Mouse (Mus musculus): ENCODE measurements around the gene Gpr3.

Gpr3 gene

DNA sequence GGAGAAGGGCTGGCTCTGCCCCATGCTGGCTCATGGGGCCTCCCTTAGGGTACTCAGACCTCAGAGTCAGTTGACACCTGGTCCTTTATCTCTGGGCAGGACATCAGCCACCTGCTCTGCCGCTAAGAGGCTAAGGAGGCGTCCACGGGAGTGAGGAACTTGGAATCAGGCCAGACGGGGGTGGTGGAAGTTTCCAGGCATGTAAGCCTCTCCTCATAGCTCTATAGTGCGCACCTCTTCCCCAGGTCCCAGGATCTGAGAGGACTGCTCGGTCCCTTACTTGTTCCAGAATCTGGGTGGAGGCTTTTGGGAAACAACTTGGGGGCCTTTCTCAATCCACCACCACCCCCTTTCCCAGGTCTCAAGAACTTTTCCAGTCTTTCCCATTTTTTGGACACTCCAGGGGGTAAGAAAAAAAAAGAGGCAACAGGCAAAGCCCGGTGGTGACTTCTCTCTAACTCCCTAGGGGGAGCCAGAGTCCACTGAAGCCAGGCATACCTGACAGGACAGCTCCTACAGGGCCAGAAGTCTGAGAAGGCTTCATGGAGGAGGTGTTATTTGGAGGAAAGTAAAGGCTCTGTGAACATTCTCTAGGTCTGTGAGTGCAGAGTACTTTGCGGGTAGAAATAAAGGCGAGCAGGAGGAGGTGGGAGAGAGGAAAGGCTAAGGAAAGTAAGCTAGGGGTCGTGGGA lies 21.1 kb upstream of the Gpr3 start:
- DNase-seq (ENCODE audit: extremely low read depth, low read depth), result no peak

DNA sequence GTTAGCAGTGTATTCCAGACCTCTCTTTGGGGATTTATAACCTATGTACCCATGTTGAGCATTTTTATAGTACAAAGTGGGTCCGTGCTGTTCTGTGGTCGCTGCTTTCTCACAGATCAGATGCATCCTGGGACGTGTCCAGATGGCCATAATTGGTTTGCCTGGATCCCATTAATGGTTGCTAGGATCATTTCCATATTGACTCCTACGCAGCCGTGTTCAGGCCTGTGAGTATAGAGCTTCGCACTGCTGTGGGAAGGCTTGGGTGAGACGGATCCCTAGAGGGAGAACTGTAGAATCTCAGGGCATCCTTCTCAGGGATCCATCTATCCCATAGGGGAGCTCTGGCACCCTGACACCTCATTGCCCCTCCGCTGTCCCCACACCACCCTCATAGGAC lies 17.2 kb upstream of the Gpr3 start:
- no peak for DNase-seq (ENCODE audit: extremely low read depth, low read depth)

DNA sequence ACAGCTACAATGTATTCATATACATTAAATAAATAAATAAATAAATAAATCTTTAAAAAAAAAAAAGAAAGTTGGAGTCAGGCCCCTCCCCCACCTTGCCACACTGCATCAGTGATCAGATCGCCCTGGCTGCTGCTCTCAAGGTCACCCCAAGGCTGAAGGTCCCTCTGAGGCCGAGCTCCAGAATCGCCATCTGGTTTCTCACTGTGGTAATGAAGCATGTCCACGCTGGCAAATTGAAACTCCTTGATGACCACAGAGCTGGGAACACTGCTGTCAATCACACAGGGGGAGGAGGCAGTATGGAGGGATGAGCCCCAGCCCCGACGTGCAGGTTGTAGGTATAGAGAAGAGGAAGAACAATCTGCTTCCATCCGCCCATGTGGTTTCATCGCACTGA lies 15.3 kb upstream of the Gpr3 start:
- DNase-seq (ENCODE audit: extremely low read depth, low read depth), result no peak

DNA sequence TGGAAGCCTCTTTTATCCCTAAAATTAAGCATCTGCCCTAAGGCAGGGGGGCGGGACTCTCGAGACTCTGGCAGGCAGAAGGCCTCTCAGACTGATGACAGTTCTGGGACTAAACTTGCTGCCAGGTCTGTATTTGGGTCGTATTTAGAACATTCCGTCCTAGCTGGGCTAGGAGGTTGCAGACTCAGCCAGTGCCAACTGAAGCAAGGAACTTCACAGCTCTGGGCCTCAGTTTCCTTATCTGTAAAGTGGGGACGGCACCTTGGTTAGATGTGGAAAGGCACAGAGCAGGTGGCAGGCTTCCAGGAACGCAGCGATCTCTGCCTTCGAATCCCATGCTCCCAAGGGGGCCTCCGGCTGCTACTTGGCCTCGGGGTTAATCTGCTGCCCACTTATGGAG lies 13.7 kb upstream of the Gpr3 start:
- no peak for DNase-seq (ENCODE audit: extremely low read depth, low read depth)

DNA sequence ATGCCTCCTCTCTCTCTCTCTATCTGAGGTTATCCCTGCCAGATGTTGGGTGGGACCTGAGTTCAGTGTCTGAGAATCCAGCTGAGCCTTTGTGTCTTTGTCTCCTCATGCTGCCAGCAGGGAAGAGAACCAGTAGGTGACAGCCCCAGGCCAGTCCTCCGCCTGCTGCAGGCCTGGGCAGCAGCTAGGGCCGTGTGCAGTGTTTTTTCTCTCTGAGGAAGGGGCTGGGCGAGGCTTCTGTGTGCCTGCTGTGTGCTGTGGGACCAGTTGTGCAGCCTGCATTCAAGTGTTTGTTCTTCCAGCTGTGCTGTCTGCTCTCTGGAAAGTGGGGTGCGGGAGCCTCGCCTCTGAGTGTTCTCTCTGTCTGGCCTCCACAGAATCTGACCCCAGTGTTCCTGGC lies 11.5 kb upstream of the Gpr3 start:
- no peak for DNase-seq (ENCODE audit: extremely low read depth, low read depth)

DNA sequence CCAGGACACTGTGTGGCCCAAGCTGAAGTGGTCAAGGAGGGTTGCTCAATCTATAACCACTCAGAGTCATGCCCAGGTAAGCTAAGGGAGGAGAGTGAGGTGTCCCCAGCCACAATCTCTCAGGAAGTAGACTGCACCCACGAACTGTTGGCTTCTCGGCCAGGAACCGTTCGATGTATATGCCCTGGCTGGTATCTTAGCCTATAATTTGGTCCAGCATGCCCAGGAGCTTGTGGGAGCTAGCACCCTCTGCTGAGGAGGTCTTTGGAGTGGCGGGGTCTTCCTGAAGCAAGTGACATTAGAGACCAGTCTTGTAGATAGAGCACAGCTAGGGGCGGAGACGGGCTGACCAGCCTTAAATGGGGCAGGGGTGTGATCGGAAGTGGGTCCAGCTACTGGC lies 9.4 kb upstream of the Gpr3 start:
- DNase-seq (ENCODE audit: extremely low read depth, low read depth), result no peak

DNA sequence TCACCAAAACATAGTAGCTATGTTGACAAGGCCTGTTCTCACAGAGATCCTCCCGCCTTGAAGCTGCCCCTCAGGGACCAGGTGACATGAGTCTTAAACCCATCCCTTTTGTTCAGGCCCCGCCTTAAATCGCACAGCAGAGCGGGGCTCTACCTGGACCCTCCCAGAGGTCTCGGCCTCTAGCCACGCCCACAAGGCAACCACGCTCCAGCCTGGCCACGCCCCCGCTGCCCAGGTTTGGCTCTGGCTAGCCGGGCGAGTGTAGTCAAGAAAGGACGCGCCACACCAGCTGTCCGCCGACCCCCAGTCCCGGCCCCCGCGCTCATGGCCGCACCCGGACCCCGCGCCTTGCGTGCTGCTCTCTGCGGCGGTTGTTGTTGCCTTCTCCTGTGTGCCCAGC lies 8.3 kb upstream of the Gpr3 start:
- no peak for DNase-seq (ENCODE audit: extremely low read depth, low read depth)

DNA sequence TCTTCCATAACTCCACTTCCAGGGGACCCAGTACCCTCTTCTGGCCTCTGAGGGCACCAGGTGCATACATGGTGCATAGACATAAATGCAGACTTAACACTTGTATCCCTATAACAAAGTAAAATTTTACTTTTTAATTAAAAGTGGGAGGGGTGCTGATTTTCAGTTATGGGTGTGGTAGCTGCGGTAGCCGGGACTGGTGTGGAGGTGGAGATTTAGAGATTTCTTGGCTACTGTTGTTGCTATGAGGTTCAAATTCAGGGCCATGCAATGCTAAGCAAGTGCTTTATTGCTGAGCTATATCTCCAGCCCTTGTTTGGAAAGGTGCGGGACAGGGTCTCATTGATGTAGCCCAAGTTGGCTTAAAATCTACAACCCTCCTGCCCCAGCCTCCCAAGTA lies 6.4 kb upstream of the Gpr3 start:
- no peak for DNase-seq (ENCODE audit: extremely low read depth, low read depth)

DNA sequence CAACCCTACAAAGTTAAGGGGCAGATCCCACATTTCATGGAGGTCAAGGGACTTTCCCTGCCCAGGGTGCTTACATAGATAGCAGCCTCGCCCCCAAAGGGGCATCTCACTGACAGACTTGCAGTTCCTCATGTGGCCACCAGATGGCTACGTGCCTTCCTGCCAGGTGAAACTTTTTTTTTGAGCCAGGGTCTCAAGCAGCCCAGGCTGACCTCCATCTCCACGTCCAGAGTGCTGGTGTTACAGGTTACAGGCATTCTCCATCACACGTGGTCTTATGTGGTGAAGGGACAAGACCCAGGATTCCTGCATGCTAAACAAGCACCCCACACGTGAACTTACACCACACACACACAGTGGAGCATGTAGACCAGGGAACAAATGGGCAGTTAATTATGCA lies 5.3 kb upstream of the Gpr3 start:
- peak; percentile 29 for DNase-seq (ENCODE audit: extremely low read depth, low read depth)

DNA sequence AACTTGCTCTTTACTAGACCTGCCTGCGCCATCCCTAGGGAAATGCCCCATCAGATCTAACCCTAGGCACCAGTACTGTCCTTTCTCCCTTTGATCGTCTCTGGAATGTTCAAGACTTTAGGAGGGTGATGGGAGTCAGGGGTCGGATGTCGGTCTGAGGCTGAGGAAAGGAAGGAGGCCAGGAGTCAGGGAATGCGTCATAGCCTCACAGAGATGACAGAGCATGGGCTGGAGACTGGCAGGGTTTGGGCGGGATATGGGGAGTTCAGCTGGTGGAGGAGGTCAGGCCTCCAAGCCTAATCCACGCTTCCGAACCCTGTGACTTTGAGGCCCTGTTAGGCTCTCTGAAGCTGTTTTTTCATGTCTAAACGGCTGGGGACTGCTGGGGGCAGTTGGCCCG lies 1.3 kb upstream of the Gpr3 start:
- no peak for DNase-seq (ENCODE audit: extremely low read depth, low read depth)

DNA sequence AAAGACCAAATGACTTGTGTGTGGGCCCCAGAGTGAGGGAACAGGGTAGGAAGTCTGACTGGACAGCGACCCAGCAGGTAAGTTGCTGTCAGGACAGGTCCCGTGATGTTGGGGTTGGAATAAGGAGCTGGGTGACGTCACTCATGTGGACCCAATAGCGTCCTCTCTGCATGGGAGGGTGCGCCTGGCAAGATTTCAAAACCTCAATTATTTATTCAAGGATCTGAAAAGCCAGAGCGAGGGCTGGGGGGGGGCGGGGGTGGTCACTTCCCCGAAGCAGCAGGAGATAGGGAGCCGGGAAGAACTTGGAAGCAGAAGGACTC lies 893 bp upstream of the Gpr3 start:
- no peak for DNase-seq (ENCODE audit: extremely low read depth, low read depth)

DNA sequence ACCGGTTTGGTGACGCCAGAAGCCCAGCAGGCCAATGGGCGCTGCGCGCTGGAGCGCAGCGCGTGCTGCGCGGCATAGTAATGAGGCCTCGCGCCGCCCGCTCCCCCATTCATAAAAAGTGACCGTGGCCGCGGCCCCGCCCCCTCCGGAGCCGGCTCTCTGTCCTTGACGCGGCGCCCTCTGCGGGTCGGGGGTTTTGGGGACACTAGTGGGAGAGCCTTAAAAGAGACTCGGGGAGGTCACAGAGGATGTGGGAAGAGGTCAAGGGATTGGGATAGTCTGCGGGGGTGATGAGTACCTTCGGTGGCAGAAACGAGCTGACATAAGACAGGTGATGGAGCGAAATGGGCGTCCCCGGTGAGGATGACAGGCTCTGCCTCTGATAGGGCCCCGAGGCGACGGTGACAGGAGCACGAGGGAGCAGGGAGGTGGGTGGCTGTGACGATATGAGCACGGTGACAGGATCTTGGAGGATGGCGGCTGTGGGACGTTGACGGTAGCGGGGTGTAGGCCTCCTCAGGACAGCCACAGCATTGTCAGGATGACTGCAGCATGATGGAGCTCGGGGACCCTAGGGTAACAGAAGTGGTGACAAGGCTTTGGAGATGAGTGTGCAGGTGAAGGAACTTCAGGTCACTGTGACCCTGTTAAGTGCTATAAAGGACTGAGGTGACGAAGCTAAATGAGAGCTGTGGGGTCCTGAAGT lies 379 bp upstream of the Gpr3 start:
- DNase-seq (ENCODE audit: extremely low read depth, low read depth), result peak; percentile 58

DNA sequence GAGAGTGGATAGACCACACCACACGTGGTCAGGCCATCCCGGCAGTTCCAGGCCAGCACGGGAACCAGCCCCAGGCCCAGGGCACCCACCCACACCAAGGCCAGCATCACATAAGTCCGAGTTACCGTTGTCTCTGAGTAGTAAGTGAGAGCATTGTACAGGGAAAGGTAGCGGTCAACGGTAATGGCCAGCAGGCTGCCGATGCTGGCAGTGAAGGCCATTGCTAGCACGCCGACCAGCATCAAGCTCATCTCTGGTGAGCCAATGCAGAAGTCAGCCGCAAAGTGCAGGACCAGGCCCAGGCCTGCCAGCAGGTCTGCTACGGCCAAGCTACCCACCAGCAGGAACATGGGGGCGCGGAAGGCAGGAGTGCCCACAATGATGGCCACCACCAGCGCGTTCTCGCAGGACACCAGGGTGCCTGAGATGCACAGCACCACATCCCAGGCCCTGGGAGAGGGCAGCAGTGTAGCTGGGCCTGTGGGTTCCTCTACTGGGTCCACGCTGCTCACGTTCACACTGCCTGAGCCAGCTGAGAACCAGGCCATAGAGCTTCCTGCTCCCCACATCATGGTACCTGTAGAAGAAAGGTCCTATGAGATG lies 1.4 kb downstream of the Gpr3 start:
- DNase-seq (ENCODE audit: extremely low read depth, low read depth), result no peak

DNA sequence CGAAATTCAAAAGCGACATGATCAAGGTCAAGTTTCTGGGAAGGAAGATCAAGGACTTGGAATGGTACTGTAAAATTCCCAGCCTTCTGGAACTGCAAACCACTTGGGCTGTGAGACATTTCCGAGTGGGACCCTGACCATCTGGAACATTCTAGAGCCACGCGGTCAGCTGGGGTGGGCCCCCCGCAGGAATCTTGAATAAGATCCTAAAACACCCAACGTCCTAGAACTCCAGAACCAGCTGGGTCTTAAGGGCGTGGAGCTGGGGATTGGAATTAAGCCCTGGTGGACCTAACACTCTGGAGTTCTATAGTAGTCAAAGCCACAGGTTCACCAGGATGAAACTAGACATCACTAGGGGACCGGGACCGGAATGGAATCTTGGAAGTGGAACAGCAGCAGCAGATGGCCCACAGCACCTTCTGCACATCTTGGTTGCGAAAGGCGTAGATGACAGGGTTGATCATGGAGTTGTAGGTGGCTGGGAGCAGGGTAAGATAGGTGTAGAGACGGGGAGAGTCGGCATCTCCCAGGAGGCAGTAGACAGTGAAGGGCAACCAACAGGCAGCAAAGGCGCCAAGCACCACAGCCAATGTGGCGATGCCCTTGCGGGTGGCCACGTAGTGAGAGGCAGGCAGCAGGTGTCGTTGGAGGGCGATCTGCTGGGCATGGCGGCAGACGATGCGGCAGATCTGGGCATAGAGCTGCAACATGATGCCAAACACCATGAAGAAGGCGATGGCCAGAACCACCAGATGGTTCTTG lies 2.1 kb downstream of the Gpr3 start:
- no peak for DNase-seq (ENCODE audit: extremely low read depth, low read depth)

DNA sequence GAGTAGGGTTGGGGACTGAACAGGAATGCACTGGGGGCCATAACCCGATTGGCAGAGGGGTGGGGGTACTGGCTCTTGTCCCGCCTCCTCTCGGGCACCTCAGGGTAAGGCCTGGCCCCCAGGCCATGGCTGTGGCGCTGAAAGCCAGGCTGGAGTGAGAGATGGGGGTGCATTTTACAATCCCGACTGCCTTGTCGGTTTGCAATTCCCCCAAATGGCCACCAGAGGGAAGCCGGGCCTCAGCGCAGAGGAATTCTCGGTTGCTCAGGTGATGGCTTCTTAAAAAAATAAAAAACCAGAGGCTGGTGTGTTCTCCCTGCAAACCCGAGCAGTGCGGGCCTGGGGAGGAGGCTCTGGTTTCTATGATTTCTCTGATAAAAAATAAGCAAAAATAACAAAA lies 3.0 kb downstream of the Gpr3 start:
- DNase-seq (ENCODE audit: extremely low read depth, low read depth), result peak; percentile 22

DNA sequence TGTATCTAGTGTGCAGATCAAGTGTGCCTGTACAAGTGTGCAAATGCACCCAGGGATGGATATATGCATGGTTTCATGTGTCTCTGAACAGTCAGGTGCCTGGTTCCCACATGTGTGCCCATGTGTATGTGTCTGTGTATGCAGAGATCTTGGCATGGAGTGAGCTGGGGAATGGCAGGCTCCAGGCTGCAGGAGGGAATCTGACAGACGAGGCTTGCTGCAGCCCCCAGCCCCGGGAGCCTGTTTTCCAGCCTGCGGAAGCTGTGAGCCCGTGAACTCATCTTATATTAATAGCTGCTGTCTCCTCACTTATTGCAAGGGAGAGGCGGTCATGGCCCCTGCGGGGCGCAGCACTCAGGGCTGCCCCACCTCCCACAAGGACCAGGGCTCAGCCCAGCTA lies 8.0 kb downstream of the Gpr3 start:
- DNase-seq (ENCODE audit: extremely low read depth, low read depth), result no peak

DNA sequence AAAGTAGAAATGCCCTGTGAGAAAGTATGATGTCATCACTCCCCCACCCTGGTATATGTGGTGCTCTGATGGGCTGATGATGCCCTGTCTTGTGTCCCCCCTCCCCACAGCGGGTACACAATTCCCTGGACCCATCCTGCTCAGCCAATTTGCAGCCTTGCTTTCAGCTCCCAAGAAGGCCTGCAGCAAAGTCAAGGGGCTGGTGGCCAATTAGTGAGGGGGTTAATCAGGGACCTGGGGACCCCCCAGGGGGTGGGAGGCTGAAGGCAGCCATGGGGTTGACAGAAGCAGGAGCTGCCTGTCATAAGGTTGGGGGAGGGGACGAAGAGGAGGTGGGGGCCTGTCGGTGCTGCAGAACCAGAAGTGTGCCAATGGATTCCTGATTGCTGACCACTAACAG lies 8.7 kb downstream of the Gpr3 start:
- no peak for DNase-seq (ENCODE audit: extremely low read depth, low read depth)

DNA sequence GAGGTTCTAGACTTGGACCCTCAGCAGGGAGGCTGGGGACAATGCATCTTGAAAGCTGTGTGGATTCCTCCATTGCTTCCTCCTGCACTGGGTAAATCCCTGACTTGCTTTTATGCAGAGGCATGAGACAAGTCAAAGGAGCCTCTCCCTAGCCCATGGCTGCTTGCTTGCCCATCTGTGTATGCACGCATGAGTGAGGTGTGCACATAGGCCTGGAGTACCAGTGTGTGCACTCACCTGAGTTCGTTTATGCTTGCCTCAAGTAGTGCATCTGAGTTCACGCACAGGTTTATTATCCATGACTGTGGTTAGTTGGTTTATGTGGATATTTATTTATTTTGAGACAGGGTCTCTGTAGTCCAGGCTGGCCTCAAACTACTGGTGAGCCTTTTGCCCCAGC lies 10.1 kb downstream of the Gpr3 start:
- no peak for DNase-seq (ENCODE audit: extremely low read depth, low read depth)

DNA sequence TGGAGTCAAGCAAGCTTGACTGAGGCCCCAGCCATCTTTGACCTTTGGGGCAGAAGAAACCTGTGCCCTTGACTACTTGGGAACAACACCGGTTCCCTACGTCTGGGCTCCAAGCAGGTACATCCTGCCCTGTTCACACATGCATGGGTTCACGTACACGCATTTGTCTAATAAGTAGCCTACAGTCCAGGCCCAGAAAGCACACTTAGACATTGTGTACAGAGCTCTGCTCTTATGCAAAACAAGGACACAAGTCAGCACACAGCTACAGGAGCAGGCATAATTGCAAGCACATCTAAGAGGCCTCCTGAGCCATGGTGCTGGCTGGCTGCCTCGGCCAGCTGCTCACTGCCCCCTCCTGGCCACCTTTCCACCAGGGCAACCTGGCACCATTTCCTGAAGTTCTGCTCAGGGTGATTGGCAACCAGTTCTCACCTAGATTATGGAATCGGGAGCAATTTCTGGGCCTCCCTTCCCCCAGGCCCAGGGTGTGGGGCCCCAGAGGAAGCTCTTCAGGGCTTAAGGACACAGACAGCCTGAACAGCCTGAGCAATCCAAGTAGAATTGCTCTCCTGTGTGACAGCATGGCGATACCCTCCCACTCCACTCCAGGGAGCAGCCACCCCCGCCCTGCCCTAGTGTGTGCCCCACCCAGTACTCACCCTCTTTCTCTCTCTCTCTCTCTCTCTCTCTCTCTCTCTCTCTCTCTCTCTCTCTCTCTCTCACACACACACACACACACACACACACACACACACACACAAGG lies 11.1 kb downstream of the Gpr3 start:
- no peak for DNase-seq (ENCODE audit: extremely low read depth, low read depth)

DNA sequence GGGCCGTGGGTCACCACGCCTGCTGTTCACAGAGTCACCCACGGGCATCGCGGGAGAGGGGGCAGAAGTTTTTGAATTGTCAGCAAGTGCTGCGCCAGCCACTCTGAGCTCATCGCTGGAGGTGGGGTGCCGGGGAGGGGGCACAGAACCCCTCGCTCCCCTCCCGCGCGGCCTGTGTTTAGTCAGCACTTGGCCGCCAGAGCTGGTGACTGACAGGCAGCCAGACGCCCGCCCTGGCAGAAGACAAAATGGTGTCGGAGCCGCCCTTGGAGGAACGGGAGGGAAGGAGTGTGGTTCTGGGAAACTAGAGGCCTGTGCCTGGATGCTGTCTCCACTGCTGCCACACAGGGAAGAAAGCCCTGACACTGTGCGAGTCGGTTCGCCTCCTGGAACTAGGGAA lies 12.0 kb downstream of the Gpr3 start:
- DNase-seq (ENCODE audit: extremely low read depth, low read depth), result no peak

DNA sequence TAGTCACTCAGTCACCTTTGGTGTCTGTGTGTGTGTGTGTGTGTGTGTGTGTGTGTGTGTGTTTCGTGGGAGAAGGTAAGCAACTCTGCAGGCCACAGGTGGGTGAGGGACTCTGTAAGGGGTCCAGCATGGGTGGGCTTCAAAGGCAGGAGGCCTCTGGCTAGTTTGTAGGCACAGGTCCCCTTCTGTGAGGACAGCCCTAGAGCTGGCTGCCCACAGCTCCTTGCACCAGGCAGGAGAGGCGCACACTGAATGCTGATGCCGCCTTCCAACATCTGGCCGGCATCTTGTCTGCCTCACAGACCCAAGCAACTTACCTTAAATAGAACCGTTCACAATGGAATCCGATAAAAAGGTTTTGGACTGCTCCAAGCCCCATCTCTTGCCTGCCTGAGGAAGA lies 12.6 kb downstream of the Gpr3 start:
- no peak for DNase-seq (ENCODE audit: extremely low read depth, low read depth)

All from MEL-GATA-1-ER (cell line).